ENCODE assay signal across 9 mouse cellular contexts in genomic region chr2:132944711-132945325, GRCm38 (mm10). TPM values are rescaled to one million over a fixed set of nuclear protein-coding genes. Genes with fewer than 3 reads are reported as not detected.
DNase-seq lines count a peak whose midpoint lies in the region; ATAC-seq and TF ChIP-seq lines count a peak whose summit lies in the region.
"Had no signal": no experiment of that assay in that cellular context is flagged by ENCODE, and none has a peak within 500 bp of the region (broad histone marks: within the 10 kb centered on the region; RNA-seq: fewer than 3 reads in every experiment).

No protein-coding gene starts in this region.

- TF ChIP-seq CTCF in cerebellum, adult 2 months (IDR thresholded peaks at IDR 0.05; ENCODE audit: borderline replicate concordance, insufficient read depth, low read depth, low read length) = no peak
- TF ChIP-seq CTCF in stomach, postnatal 0 days (IDR thresholded peaks at IDR 0.05; ENCODE audit: low read depth) = no peak

- H3K36me3 ChIP-seq in liver, embryonic 12.5 days = no peaks in the 10 kb centered on the region
- no peaks in the 10 kb centered on the region for H3K36me3 ChIP-seq in stomach, postnatal 0 days (ENCODE audit: control insufficient read depth, insufficient read depth, low read length)

- ATAC-seq in liver, embryonic 12.5 days = no peak
- no peak for ATAC-seq in stomach, postnatal 0 days (ENCODE audit: low FRiP score, low TSS enrichment)

- no peak for TF ChIP-seq POLR2A in cerebellum, adult 2 months (IDR thresholded peaks at IDR 0.05; ENCODE audit: borderline replicate concordance, insufficient read depth, low read length)

- TF ChIP-seq EP300 in stomach, postnatal 0 days (optimal IDR thresholded peaks at IDR 0.05) = no peak

- peaks cover 3% of the 10 kb centered on the region; the same call in 1 of the 2 replicates for H3K4me1 ChIP-seq in cerebellum, adult 2 months (ENCODE audit: control insufficient read depth, insufficient read depth, low read length)
- 0 out of 2 replicates have a peak, but pooled peaks cover 4% of the 10 kb centered on the region for H3K4me1 ChIP-seq in liver, embryonic 12.5 days
- H3K4me1 ChIP-seq in stomach, postnatal 0 days (replicated peaks; ENCODE audit: control insufficient read depth, insufficient read depth) = no peaks in the 10 kb centered on the region

- H3K27ac ChIP-seq in cerebellum, adult 2 months (ENCODE audit: insufficient read depth, low read length) = no peak overlapping the region
- H3K27ac ChIP-seq in liver, embryonic 12.5 days = no peak overlapping the region
- H3K27ac ChIP-seq in stomach, postnatal 0 days (replicated peaks) = peak overlapping the region; percentile 93

- DNase-seq in cerebellum, adult 2 months = peak in 1 of 2 experiments; percentile 8
- no peak for DNase-seq in cerebellum, adult 18-20 months
- peak; percentile 17 for DNase-seq in urinary bladder, postnatal 14 days (ENCODE audit: low spot score)
- no peak for DNase-seq in urinary bladder, adult 2 months (ENCODE audit: low spot score)
- peak; percentile 43 for DNase-seq in stomach, postnatal 0 days (ENCODE audit: low spot score)
- DNase-seq in gastrocnemius, postnatal 36 days = no peak
- DNase-seq in adrenal gland, adult 18-20 months (ENCODE audit: low spot score in 2 of 2) = no peak
- DNase-seq: thymus, postnatal 25 days had no signal

- intact Hi-C loops in gastrocnemius, postnatal 36 days (cut with DNase I) = no loop called here

- 11% methylated on average over 24 of the region's 24 CpGs for WGBS in cerebellum, adult 2 months
- WGBS in liver, embryonic 12.5 days (ENCODE audit: insufficient replicate concordance) = 8% methylated on average over 24 of the region's 24 CpGs
- WGBS in stomach, postnatal 0 days = 5% methylated on average over 24 of the region's 24 CpGs

- peak overlapping the region; percentile 23 for H3K4me3 ChIP-seq in cerebellum, adult 2 months (replicated peaks; ENCODE audit: insufficient read depth, low read depth, low read length)
- peak overlapping the region; percentile 21 for H3K4me3 ChIP-seq in liver, embryonic 12.5 days
- peak overlapping the region; percentile 51 for H3K4me3 ChIP-seq in stomach, postnatal 0 days (ENCODE audit: low read depth, low read length)

- H3K27me3 ChIP-seq in cerebellum, adult 2 months (ENCODE audit: control insufficient read depth, insufficient read depth, low read length) = peaks cover 2% of the 10 kb centered on the region; the same call in 1 of the 2 replicates
- peaks cover 50% of the 10 kb centered on the region for H3K27me3 ChIP-seq in liver, embryonic 12.5 days (replicated peaks)
- no peaks in the 10 kb centered on the region for H3K27me3 ChIP-seq in stomach, postnatal 0 days (ENCODE audit: control insufficient read depth, insufficient read depth, low read length)

- H3K9ac ChIP-seq in liver, embryonic 12.5 days = no peak overlapping the region
- H3K9ac ChIP-seq in stomach, postnatal 0 days (ENCODE audit: low read length) = peak overlapping the region; percentile 69

- H3K4me2 ChIP-seq in liver, embryonic 12.5 days = peak overlapping the region; percentile 55
- peak overlapping the region; percentile 51 for H3K4me2 ChIP-seq in stomach, postnatal 0 days (replicated peaks; ENCODE audit: low read depth)

- H3K9me3 ChIP-seq in liver, embryonic 12.5 days (replicated peaks) = no peaks in the 10 kb centered on the region
- H3K9me3 ChIP-seq in stomach, postnatal 0 days (ENCODE audit: control insufficient read depth, low read length) = no peaks in the 10 kb centered on the region

RNA-seq across cellular contexts. Expression of gene Fermt1, which starts 0.9 kb away (rescaled TPM):
- polyA plus RNA-seq in cerebellum, adult 2 months (2012; rRNA removed) = not detected in 2 replicates
- 8.3 and 9.1 TPM in 2 replicates for polyA plus RNA-seq in urinary bladder, adult 2 months (2012; rRNA removed)
- 0.47 and 0.83 TPM in 2 replicates for polyA plus RNA-seq in liver, embryonic 12.5 days (2016; fragmentation: Nextera tagmentation; extraction: Ambion mirVana)
- 56.4 and 62.8 TPM in 2 replicates for polyA plus RNA-seq in stomach, postnatal 0 days (2015; fragmentation: Nextera tagmentation; extraction: Ambion mirVana)
- not detected for total RNA-seq in gastrocnemius, postnatal 36 days (2021)
- total RNA-seq in adrenal gland, adult 18-20 months (2021) = not detected

Comparison
In these comparisons a context has a peak if more than half of its experiments do, and no peak if none do; other contexts are left out.
1. DNase-seq: peak in urinary bladder, postnatal 14 days (single experiment) and stomach, postnatal 0 days (single experiment); none in cerebellum, adult 18-20 months (0 of 2), urinary bladder, adult 2 months (single experiment), gastrocnemius, postnatal 36 days (0 of 2) and adrenal gland, adult 18-20 months (0 of 2).
2. Peak in every context shown above with its lines, with median percentiles within 50 percentile points of each other: H3K4me3 ChIP-seq.